Mouse (Mus musculus): ENCODE results near the gene Arl6ip1. TPM values are rescaled to one million over a fixed set of nuclear protein-coding genes. Genes with fewer than 3 reads are reported as not detected.

Gene Arl6ip1
- polyA plus RNA-seq, 1 experiment from 2014 or later = 423 TPM

- H3K4me2 ChIP-seq (ENCODE audit: low read depth, severe bottlenecking) = peak overlapping the region; percentile 91
- WGBS = 63% methylated on average over 5 of the region's 5 CpGs
- peaks cover 9% of the 10 kb centered on the region for H3K4me1 ChIP-seq (ENCODE audit: control insufficient read depth, insufficient read depth, low read length)
- ATAC-seq (ENCODE audit: insufficient number of reproducible peaks, low FRiP score, low TSS enrichment, low read depth) (no peak), DNase-seq (ENCODE audit: low spot score) (no peak)
- no peaks in the 10 kb centered on the region for H3K9me3 ChIP-seq (ENCODE audit: control insufficient read depth, low read length)
- no peak overlapping the region for H3K27ac ChIP-seq (replicated peaks; ENCODE audit: low read depth, low read length)
- H3K36me3 ChIP-seq (ENCODE audit: control insufficient read depth, insufficient read depth, low read length) = peaks cover 31% of the 10 kb centered on the region
- peak overlapping the region; percentile 78 for H3K4me3 ChIP-seq (ENCODE audit: low read depth, low read length)
- no peaks in the 10 kb centered on the region for H3K27me3 ChIP-seq (ENCODE audit: control insufficient read depth, insufficient read depth, low read length)
- H3K9ac ChIP-seq (ENCODE audit: low read length) = no peak overlapping the region
Observed at GRCm38 (mm10) chr7:118113541-118114297, 15.7 kb downstream of the Arl6ip1 start.

DNA sequence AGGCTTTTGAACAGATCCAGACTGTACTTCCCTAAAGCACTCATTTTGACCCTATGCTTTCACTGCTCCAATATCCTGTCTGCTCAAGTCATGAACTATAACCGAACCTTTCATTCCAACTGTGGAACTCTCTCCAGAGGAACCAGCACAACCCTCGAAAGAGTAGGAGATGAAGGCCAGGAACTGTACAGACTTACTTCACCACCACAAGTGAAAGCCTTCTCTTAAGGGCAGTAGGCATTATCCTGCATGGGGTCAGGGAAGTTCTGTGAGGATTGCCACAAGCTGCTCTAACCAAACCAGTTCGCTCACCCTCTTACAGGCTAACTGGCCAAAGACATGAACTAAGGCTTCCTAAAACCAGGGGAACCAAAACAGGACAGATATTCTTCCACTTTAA, 18.3 kb downstream of the Arl6ip1 start:
- Histone ChIP-seq H3K27me3 (ENCODE audit: control insufficient read depth, insufficient read depth, low read length) (no peaks in the 10 kb centered on the region), H3K27ac (replicated peaks; ENCODE audit: low read depth, low read length) (no peak overlapping the region), H3K4me3 (ENCODE audit: low read depth, low read length) (no peak overlapping the region), H3K9me3 (ENCODE audit: control insufficient read depth, low read length) (no peaks in the 10 kb centered on the region), H3K36me3 (ENCODE audit: control insufficient read depth, insufficient read depth, low read length) (peaks cover 45% of the 10 kb centered on the region), H3K4me1 (ENCODE audit: control insufficient read depth, insufficient read depth, low read length) (peaks cover 9% of the 10 kb centered on the region), H3K4me2 (ENCODE audit: low read depth, severe bottlenecking) (no peak overlapping the region; the same call in 1 of the 2 replicates), H3K9ac (ENCODE audit: low read length) (no peak overlapping the region)
- 84% methylated on average over 3 of the region's 3 CpGs for WGBS
- ATAC-seq (ENCODE audit: insufficient number of reproducible peaks, low FRiP score, low TSS enrichment, low read depth) = no peak
- DNase-seq (ENCODE audit: low spot score) = no peak

- H3K36me3 ChIP-seq (ENCODE audit: control insufficient read depth, insufficient read depth, low read length) = peaks cover 45% of the 10 kb centered on the region
- WGBS = 88% methylated on average over 1 of the region's 1 CpGs
Observed at GRCm38 (mm10) chr7:118107671-118108070, 21.8 kb downstream of the Arl6ip1 start.

GRCm38 (mm10) chr7:118104458-118105052, 24.9 kb downstream of the Arl6ip1 start:
- Histone ChIP-seq H3K36me3 (ENCODE audit: control insufficient read depth, insufficient read depth, low read length) (peaks cover 31% of the 10 kb centered on the region), H3K4me2 (ENCODE audit: low read depth, severe bottlenecking) (no peak overlapping the region), H3K9me3 (ENCODE audit: control insufficient read depth, low read length) (no peaks in the 10 kb centered on the region), H3K27ac (replicated peaks; ENCODE audit: low read depth, low read length) (no peak overlapping the region), H3K4me1 (ENCODE audit: control insufficient read depth, insufficient read depth, low read length) (no peaks in the 10 kb centered on the region; the same call in 1 of the 2 replicates), H3K9ac (ENCODE audit: low read length) (no peak overlapping the region), H3K27me3 (ENCODE audit: control insufficient read depth, insufficient read depth, low read length) (no peaks in the 10 kb centered on the region), H3K4me3 (ENCODE audit: low read depth, low read length) (no peak overlapping the region)
- 74% methylated on average over 5 of the region's 5 CpGs for WGBS
- ATAC-seq (ENCODE audit: insufficient number of reproducible peaks, low FRiP score, low TSS enrichment, low read depth) (no peak), DNase-seq (ENCODE audit: low spot score) (no peak)

More at GRCm38 (mm10) chr7:118107671-118108070, 21.8 kb downstream of the Arl6ip1 start:
- H3K9me3 ChIP-seq (ENCODE audit: control insufficient read depth, low read length) = no peaks in the 10 kb centered on the region
- H3K4me3 ChIP-seq (ENCODE audit: low read depth, low read length) = no peak overlapping the region
- H3K27ac ChIP-seq (replicated peaks; ENCODE audit: low read depth, low read length) = no peak overlapping the region
- no peak overlapping the region for H3K4me2 ChIP-seq (ENCODE audit: low read depth, severe bottlenecking)
- H3K4me1 ChIP-seq (ENCODE audit: control insufficient read depth, insufficient read depth, low read length) = no peaks in the 10 kb centered on the region; the same call in 1 of the 2 replicates
- ATAC-seq (ENCODE audit: insufficient number of reproducible peaks, low FRiP score, low TSS enrichment, low read depth) = no peak
- H3K9ac ChIP-seq (ENCODE audit: low read length) = no peak overlapping the region
- no peaks in the 10 kb centered on the region for H3K27me3 ChIP-seq (ENCODE audit: control insufficient read depth, insufficient read depth, low read length)
- DNase-seq (ENCODE audit: low spot score) = no peak

DNA sequence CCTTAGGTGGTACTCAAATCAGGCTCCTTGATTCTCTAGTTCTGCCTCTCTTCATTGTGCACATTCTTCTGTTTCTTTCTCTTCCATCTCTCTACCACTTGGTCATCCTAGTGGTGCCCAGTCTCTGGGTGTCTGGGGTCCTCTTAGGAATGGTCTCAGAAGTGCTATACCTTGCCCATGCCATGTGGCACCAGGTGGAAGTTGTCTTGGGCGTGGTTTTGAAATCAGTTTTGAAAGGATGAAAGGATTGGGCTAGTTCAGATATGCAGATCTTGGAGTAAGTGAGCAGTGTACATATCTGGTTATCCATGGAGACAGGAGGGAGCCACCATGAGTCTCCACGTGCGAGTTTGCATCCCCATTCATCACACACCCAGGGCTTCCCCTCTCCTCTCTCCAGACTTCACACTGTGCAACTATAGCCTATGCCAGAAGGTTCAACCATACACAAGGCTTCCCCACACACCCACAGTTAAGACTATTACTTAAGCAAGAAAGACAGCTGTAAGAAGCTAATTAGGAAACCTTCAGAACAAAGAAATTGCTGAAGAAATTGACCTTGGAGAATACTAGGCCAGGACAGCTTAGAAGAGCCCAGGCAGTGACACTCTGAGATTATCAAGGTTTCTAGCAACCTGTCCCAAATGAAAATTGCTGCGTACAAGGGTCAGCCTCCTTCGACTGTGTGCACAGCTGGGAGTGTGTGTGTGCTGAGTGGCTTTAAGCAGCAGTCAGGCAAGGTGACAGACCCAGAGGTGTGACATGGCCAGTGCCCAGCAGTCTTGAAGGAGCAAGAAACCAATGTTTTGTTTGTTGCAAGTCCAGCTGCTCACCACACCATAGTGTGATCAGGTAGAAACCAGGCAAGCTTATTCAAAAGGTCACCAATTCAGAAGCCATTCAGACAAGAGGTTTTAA, 25.7 kb downstream of the Arl6ip1 start:
- no peaks in the 10 kb centered on the region for H3K9me3 ChIP-seq (ENCODE audit: control insufficient read depth, low read length)
- no peak overlapping the region for H3K9ac ChIP-seq (ENCODE audit: low read length)
- H3K36me3 ChIP-seq (ENCODE audit: control insufficient read depth, insufficient read depth, low read length) = peaks cover 27% of the 10 kb centered on the region
- no peaks in the 10 kb centered on the region for H3K27me3 ChIP-seq (ENCODE audit: control insufficient read depth, insufficient read depth, low read length)
- H3K4me3 ChIP-seq (ENCODE audit: low read depth, low read length) = no peak overlapping the region
- no peak overlapping the region for H3K27ac ChIP-seq (replicated peaks; ENCODE audit: low read depth, low read length)
- no peak overlapping the region for H3K4me2 ChIP-seq (ENCODE audit: low read depth, severe bottlenecking)
- no peak for ATAC-seq (ENCODE audit: insufficient number of reproducible peaks, low FRiP score, low TSS enrichment, low read depth)
- 43% methylated on average over 5 of the region's 5 CpGs for WGBS
- peak; percentile 24 for DNase-seq (ENCODE audit: low spot score)
- no peaks in the 10 kb centered on the region; the same call in 1 of the 2 replicates for H3K4me1 ChIP-seq (ENCODE audit: control insufficient read depth, insufficient read depth, low read length)

DNA sequence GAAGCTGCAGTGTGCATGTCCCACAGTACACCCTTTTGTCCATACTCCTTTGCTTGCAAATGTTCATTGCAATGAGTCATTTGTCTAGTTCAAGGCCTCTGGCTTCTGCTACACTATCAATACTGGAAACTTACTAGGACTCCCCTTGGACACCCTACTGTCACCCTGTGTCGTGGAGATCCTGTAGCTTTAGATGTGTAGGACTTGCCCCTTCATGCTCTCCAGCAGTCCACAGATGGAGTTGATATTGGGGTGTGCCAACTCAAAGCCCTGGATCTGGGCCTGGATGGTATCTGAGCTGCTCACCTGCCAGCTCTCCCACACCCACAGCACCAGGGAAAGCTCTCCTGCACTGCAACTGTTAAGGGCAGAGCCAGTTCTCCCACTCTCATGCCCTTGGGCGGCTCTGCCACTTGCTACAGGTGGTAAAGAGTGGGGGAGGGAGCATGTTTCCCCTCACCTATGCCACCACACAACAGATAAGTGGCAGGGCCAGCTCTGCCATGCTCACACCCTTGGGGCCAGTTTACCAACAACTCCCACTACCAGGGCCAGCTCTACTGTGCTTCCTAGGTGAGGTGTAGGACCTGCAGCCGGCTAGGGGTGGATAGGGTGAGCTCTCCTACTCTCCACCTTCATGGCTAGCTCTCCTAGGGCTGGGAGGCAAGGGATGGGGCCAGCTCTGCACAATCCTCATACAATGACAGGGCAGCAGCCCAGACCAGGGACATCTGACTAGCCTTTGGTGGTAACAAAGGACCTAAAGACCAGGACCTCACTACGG, 26.6 kb downstream of the Arl6ip1 start:
- H3K27me3 ChIP-seq (ENCODE audit: control insufficient read depth, insufficient read depth, low read length) = no peaks in the 10 kb centered on the region
- peak overlapping the region; percentile 30; the same call in 1 of the 2 replicates for H3K27ac ChIP-seq (replicated peaks; ENCODE audit: low read depth, low read length)
- H3K9ac ChIP-seq (ENCODE audit: low read length) = no peak overlapping the region
- H3K9me3 ChIP-seq (ENCODE audit: control insufficient read depth, low read length) = no peaks in the 10 kb centered on the region
- H3K4me3 ChIP-seq (ENCODE audit: low read depth, low read length) = no peak overlapping the region
- ATAC-seq (ENCODE audit: insufficient number of reproducible peaks, low FRiP score, low TSS enrichment, low read depth) (peak; percentile 63; the same call in 1 of the 2 replicates), DNase-seq (ENCODE audit: low spot score) (peak; percentile 47)
- no peak overlapping the region for H3K4me2 ChIP-seq (ENCODE audit: low read depth, severe bottlenecking)
- WGBS = 39% methylated on average over 4 of the region's 4 CpGs
- H3K4me1 ChIP-seq (ENCODE audit: control insufficient read depth, insufficient read depth, low read length) = no peaks in the 10 kb centered on the region; the same call in 1 of the 2 replicates
- H3K36me3 ChIP-seq (ENCODE audit: control insufficient read depth, insufficient read depth, low read length) = peaks cover 20% of the 10 kb centered on the region

DNA sequence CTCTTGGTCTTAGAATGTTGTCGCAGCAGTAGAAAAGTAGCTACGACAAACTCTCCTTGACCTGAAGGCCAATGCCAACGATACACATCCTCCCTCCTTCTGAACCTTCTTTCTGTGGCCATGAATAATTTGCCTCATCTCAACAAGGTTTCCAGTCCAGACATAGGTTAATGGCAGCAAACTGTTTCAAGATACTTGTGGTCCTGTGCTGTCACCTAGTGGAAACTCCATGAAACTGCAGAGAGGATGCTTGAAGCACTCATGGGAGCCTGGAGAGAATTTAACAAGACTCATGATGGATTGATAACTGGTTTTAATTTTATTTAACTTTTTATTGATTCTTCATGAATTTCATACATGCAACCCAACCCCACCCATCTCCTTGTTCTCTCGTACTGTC, 27.2 kb downstream of the Arl6ip1 start:
- Histone ChIP-seq H3K9me3 (ENCODE audit: control insufficient read depth, low read length) (no peaks in the 10 kb centered on the region), H3K27ac (replicated peaks; ENCODE audit: low read depth, low read length) (no peak overlapping the region), H3K27me3 (ENCODE audit: control insufficient read depth, insufficient read depth, low read length) (no peaks in the 10 kb centered on the region), H3K4me3 (ENCODE audit: low read depth, low read length) (no peak overlapping the region), H3K36me3 (ENCODE audit: control insufficient read depth, insufficient read depth, low read length) (peaks cover 14% of the 10 kb centered on the region), H3K4me1 (ENCODE audit: control insufficient read depth, insufficient read depth, low read length) (no peaks in the 10 kb centered on the region; the same call in 1 of the 2 replicates), H3K4me2 (ENCODE audit: low read depth, severe bottlenecking) (no peak overlapping the region), H3K9ac (ENCODE audit: low read length) (no peak overlapping the region)
- 0 out of 2 replicates have a peak, but pooled peaks have one; percentile 14 for ATAC-seq (ENCODE audit: insufficient number of reproducible peaks, low FRiP score, low TSS enrichment, low read depth)
- peak; percentile 44 for DNase-seq (ENCODE audit: low spot score)
- WGBS = 53% methylated on average over 4 of the region's 4 CpGs

Measured in limb, embryonic 11.5 days (tissue).